Mouse (Mus musculus): Measurements from ENCODE around the gene Efna5. TPM values are rescaled to one million over a fixed set of nuclear protein-coding genes. Genes with fewer than 3 reads are reported as not detected.
A peak's percentile ranks its signal among the peaks of the same experiment; 100 is the strongest.

Gene Efna5
- total and polyA plus RNA-seq, 3 experiments, result 0.04 to 0.23 TPM; not detected in 1

GRCm38 (mm10) chr17:62882726-62883475, 1.8 kb upstream of the Efna5 start:
- peak; percentile 87 for DNase-seq (ENCODE audit: extremely low read depth)

GRCm38 (mm10) chr17:62881791-62882725, 941 bp upstream of the Efna5 start:
- H3K27ac ChIP-seq (ENCODE audit: insufficient read depth, low read depth), result no peak overlapping the region
- no peaks in the 10 kb centered on the region for H3K36me3 ChIP-seq (replicated peaks in 1 of 2; ENCODE audit: control insufficient read depth in 1 of 2, insufficient read depth in 1 of 2, low read length in 1 of 2)
- in situ Hi-C loops (cut with MboI; ENCODE audit: low pct_ligation_motif_present, low pct_unique_long_range_greater_than_20kb, low sequenced_read_pairs) (no loop called here), dilution Hi-C loops (cut with MboI; ENCODE audit: extremely low pct_ligation_motif_present, extremely low pct_unique_long_range_greater_than_20kb, low sequenced_read_pairs) (no loop called here)
- no peaks in the 10 kb centered on the region for H3K79me2 ChIP-seq (replicated peaks; ENCODE audit: control insufficient read depth, extremely low read depth, insufficient read depth, poor library complexity, severe bottlenecking)
- TF ChIP-seq POLR2AphosphoS2 (IDR thresholded peaks at IDR 0.05; ENCODE audit: low read depth, low read length) (no peak), USF1 (IDR thresholded peaks at IDR 0.05; ENCODE audit: low read depth, low read length) (no peak), NELFE (IDR thresholded peaks at IDR 0.05; ENCODE audit: low read depth, low read length) (no peak), MEF2A (IDR thresholded peaks at IDR 0.05; ENCODE audit: borderline replicate concordance, low read depth, low read length) (no peak)
- H3K9me3 ChIP-seq (replicated peaks; ENCODE audit: low read length), result peaks cover 22% of the 10 kb centered on the region
- peak; percentile 11 for DNase-seq (ENCODE audit: extremely low read depth)
- H3K4me1 ChIP-seq (ENCODE audit: control insufficient read depth in 1 of 2, insufficient read depth in 2 of 2), result peaks cover 0 to 5% of the 10 kb centered on the region in 2 experiments; a peak in 1 of 4 replicates
- H3K4me3 ChIP-seq (replicated peaks in 1 of 3; ENCODE audit: low read depth in 2 of 3, low read length in 2 of 3, poor library complexity in 1 of 3), result peak overlapping the region in 1 of 3 experiments; percentile 67
- H3K27me3 ChIP-seq (replicated peaks), result no peaks in the 10 kb centered on the region
- H3K9ac ChIP-seq (ENCODE audit: insufficient read depth, low read depth), result no peak overlapping the region
- no peak overlapping the region for H3K4me2 ChIP-seq (ENCODE audit: insufficient read depth, low read depth, poor library complexity, severe bottlenecking)

More at GRCm38 (mm10) chr17:62882726-62883475, 1.8 kb upstream of the Efna5 start:
- no peak overlapping the region for H3K27ac ChIP-seq (ENCODE audit: insufficient read depth, low read depth)
- H3K27me3 ChIP-seq (replicated peaks), result no peaks in the 10 kb centered on the region
- in situ Hi-C loops (cut with MboI; ENCODE audit: low pct_ligation_motif_present, low pct_unique_long_range_greater_than_20kb, low sequenced_read_pairs) (no loop called here), dilution Hi-C loops (cut with MboI; ENCODE audit: extremely low pct_ligation_motif_present, extremely low pct_unique_long_range_greater_than_20kb, low sequenced_read_pairs) (no loop called here)
- peaks cover 0 to 5% of the 10 kb centered on the region in 2 experiments; a peak in 1 of 4 replicates for H3K4me1 ChIP-seq (ENCODE audit: control insufficient read depth in 1 of 2, insufficient read depth in 2 of 2)
- H3K9me3 ChIP-seq (replicated peaks; ENCODE audit: low read length), result peaks cover 22% of the 10 kb centered on the region
- TF ChIP-seq MXI1 (IDR thresholded peaks at IDR 0.05; ENCODE audit: low read depth, low read length), result no peak
- TF ChIP-seq HCFC1 (IDR thresholded peaks at IDR 0.05; ENCODE audit: low read depth, low read length), result no peak
- TF ChIP-seq SMC3 (IDR thresholded peaks at IDR 0.05; ENCODE audit: low read depth, low read length), result no peak
- TF ChIP-seq TCF12 (IDR thresholded peaks at IDR 0.05; ENCODE audit: low read depth, low read length), result no peak
- TF ChIP-seq RAD21 (IDR thresholded peaks at IDR 0.05; ENCODE audit: low read depth, low read length), result no peak
- 0 out of 2 replicates have a peak, but pooled peaks have one; percentile 4 for TF ChIP-seq USF1 (IDR thresholded peaks at IDR 0.05; ENCODE audit: low read depth, low read length)
- TF ChIP-seq BHLHE40 (IDR thresholded peaks at IDR 0.05; ENCODE audit: low read depth, low read length), result 0 out of 2 replicates have a peak, but pooled peaks have one; percentile 12
- TF ChIP-seq RCOR1 (conservative IDR thresholded peaks at IDR 0.05; ENCODE audit: low read depth, low read length), result no peak
- TF ChIP-seq POLR2A (IDR thresholded peaks at IDR 0.05; ENCODE audit: low read depth, low read length), result no peak
- no peak for TF ChIP-seq NELFE (IDR thresholded peaks at IDR 0.05; ENCODE audit: low read depth, low read length)
- 0 out of 2 replicates have a peak, but pooled peaks have one; percentile 50 for TF ChIP-seq MAZ (IDR thresholded peaks at IDR 0.05; ENCODE audit: low read depth, low read length)
- TF ChIP-seq GABPA (IDR thresholded peaks at IDR 0.05; ENCODE audit: insufficient replicate concordance, low read depth, low read length), result no peak
- TF ChIP-seq PAX5 (IDR thresholded peaks at IDR 0.05; ENCODE audit: low read length), result no peak
- peak; percentile 83 for TF ChIP-seq ZNF384 (IDR thresholded peaks at IDR 0.05; ENCODE audit: low read depth, low read length)
- TF ChIP-seq MAFK (IDR thresholded peaks at IDR 0.05; ENCODE audit: insufficient replicate concordance, low read length), result no peak
- no peak for TF ChIP-seq POLR2AphosphoS2 (IDR thresholded peaks at IDR 0.05; ENCODE audit: low read depth, low read length)
- no peak for TF ChIP-seq MAX (IDR thresholded peaks at IDR 0.05; ENCODE audit: low read length)
- no peak for TF ChIP-seq MYC (IDR thresholded peaks at IDR 0.05; ENCODE audit: low read depth, low read length)
- no peak for TF ChIP-seq MEF2A (IDR thresholded peaks at IDR 0.05; ENCODE audit: borderline replicate concordance, low read depth, low read length)
- H3K79me2 ChIP-seq (replicated peaks; ENCODE audit: control insufficient read depth, extremely low read depth, insufficient read depth, poor library complexity, severe bottlenecking), result no peaks in the 10 kb centered on the region
- H3K4me3 ChIP-seq (replicated peaks in 1 of 3; ENCODE audit: low read depth in 2 of 3, low read length in 2 of 3, poor library complexity in 1 of 3), result peak overlapping the region; percentile 9 to 67 (median 49)
- H3K9ac ChIP-seq (ENCODE audit: insufficient read depth, low read depth), result no peak overlapping the region
- H3K4me2 ChIP-seq (ENCODE audit: insufficient read depth, low read depth, poor library complexity, severe bottlenecking), result no peak overlapping the region; the same call in 1 of the 2 replicates
- H3K36me3 ChIP-seq (replicated peaks in 1 of 2; ENCODE audit: control insufficient read depth in 1 of 2, insufficient read depth in 1 of 2, low read length in 1 of 2), result no peaks in the 10 kb centered on the region

All from CH12.LX (cell line).